Comparison of ENCODE assay signal across 15 mouse cellular contexts in genomic region chr11:57706620-57707019, GRCm38 (mm10).
DNase-seq lines count a peak whose midpoint lies in the region; ATAC-seq and TF ChIP-seq lines count a peak whose summit lies in the region.
"Had no signal": no experiment of that assay in that cellular context is flagged by ENCODE, and none has a peak within 500 bp of the region (broad histone marks: within the 10 kb centered on the region; RNA-seq: fewer than 3 reads in every experiment).

No protein-coding gene starts in this region.

- no peak for TF ChIP-seq POLR2A in MEL (IDR thresholded peaks at IDR 0.05; ENCODE audit: control insufficient read depth in 1 of 2, insufficient read depth in 1 of 2, low read depth in 1 of 2, low read length in 2 of 2, poor library complexity in 1 of 2)
- TF ChIP-seq POLR2A in small intestine, adult 2 months (IDR thresholded peaks at IDR 0.05; ENCODE audit: low read depth, low read length) = no peak

- TF ChIP-seq RAD21 in MEL (IDR thresholded peaks at IDR 0.05; ENCODE audit: low read depth, low read length) = no peak

- H3K79me2 ChIP-seq in MEL (ENCODE audit: control insufficient read depth, insufficient read depth, low read length, poor library complexity) = no peaks in the 10 kb centered on the region

- H3K27ac ChIP-seq in intestine, postnatal 0 days (ENCODE audit: low read depth, low read length) = 0 out of 2 replicates have a peak overlapping the region, but pooled peaks have one; percentile 41
- H3K27ac ChIP-seq in intestine, embryonic 16.5 days (ENCODE audit: low read length) = no peak overlapping the region
- H3K27ac ChIP-seq in MEL (ENCODE audit: control insufficient read depth, low read depth, low read length) = peak overlapping the region; percentile 87
- H3K27ac ChIP-seq in small intestine, adult 2 months (ENCODE audit: insufficient read depth, low read depth, low read length) = peak overlapping the region; percentile 11; the same call in 1 of the 2 replicates
- H3K27ac ChIP-seq in midbrain, embryonic 15.5 days = no peak overlapping the region

- no peak overlapping the region for H3K9ac ChIP-seq in intestine, postnatal 0 days (ENCODE audit: low read depth, low read length)
- H3K9ac ChIP-seq in intestine, embryonic 16.5 days (ENCODE audit: low read depth, low read length) = no peak overlapping the region
- H3K9ac ChIP-seq in MEL (ENCODE audit: control insufficient read depth, low read depth, low read length, poor library complexity, severe bottlenecking) = peak overlapping the region; percentile 23; the same call in 1 of the 2 replicates
- H3K9ac ChIP-seq in midbrain, embryonic 15.5 days = no peak overlapping the region

- no peak for ATAC-seq in intestine, postnatal 0 days
- ATAC-seq in intestine, embryonic 16.5 days = no peak
- no peak for ATAC-seq in midbrain, embryonic 15.5 days (replicated peaks)
- ATAC-seq: activated CD4-positive, CD25-positive, alpha-beta regulatory T cell, adult 4 months; CD4-positive, CD25-positive, alpha-beta regulatory T cell, adult 4 months had no signal

- peak; percentile 25 to 61; a peak in 3 of 4 replicates for TF ChIP-seq EP300 in MEL (IDR thresholded peaks at IDR 0.05; ENCODE audit: low read depth in 1 of 2, low read length in 2 of 2)

- DNase-seq in MEL (ENCODE audit: low read depth, low spot score) (peak; percentile 72), MN1 (ENCODE audit: low spot score) (no peak)
- DNase-seq: cerebellum, adult 11 months; cerebellum, adult 11-12 months; cerebellum, adult 18-20 months; cerebellum, adult 2 months; cerebellum, adult 8-10 months had no signal

- H3K4me1 ChIP-seq in intestine, postnatal 0 days (replicated peaks; ENCODE audit: control insufficient read depth, insufficient read depth, low read length) = peaks cover 3% of the 10 kb centered on the region
- peaks cover 12% of the 10 kb centered on the region for H3K4me1 ChIP-seq in intestine, embryonic 16.5 days (ENCODE audit: control insufficient read depth, insufficient read depth, low read length)
- H3K4me1 ChIP-seq in MEL (ENCODE audit: control insufficient read depth in 1 of 2, insufficient read depth in 2 of 2, low read length in 2 of 2) = peaks cover 29 to 53% of the 10 kb centered on the region in 2 experiments
- peaks cover 50% of the 10 kb centered on the region for H3K4me1 ChIP-seq in small intestine, adult 2 months (ENCODE audit: control insufficient read depth, insufficient read depth, insufficient read length, low read length)
- H3K4me1 ChIP-seq in midbrain, embryonic 15.5 days = 0 out of 2 replicates have a peak, but pooled peaks cover 3% of the 10 kb centered on the region

- H3K27me3 ChIP-seq in intestine, postnatal 0 days (replicated peaks; ENCODE audit: control insufficient read depth, insufficient read depth, low read length) = no peaks in the 10 kb centered on the region
- no peaks in the 10 kb centered on the region for H3K27me3 ChIP-seq in intestine, embryonic 16.5 days (replicated peaks; ENCODE audit: control insufficient read depth, insufficient read depth, low read length)
- H3K27me3 ChIP-seq in MEL (ENCODE audit: control insufficient read depth in 1 of 2, insufficient read depth in 2 of 2, low read length in 2 of 2) = no peaks in the 10 kb centered on the region
- H3K27me3 ChIP-seq in small intestine, adult 2 months (ENCODE audit: control insufficient read depth, insufficient read depth, low read length) = no peaks in the 10 kb centered on the region
- H3K27me3 ChIP-seq in midbrain, embryonic 15.5 days (replicated peaks) = no peaks in the 10 kb centered on the region
- H3K27me3 ChIP-seq: Patski had no signal

- H3K9me3 ChIP-seq in intestine, postnatal 0 days (ENCODE audit: control insufficient read depth) = no peaks in the 10 kb centered on the region
- H3K9me3 ChIP-seq in intestine, embryonic 16.5 days (ENCODE audit: control insufficient read depth, low read length) = peaks cover 9% of the 10 kb centered on the region; the same call in 1 of the 2 replicates
- H3K9me3 ChIP-seq in MEL (replicated peaks; ENCODE audit: insufficient read depth, low read length) = no peaks in the 10 kb centered on the region
- H3K9me3 ChIP-seq in midbrain, embryonic 15.5 days = 0 out of 2 replicates have a peak, but pooled peaks cover 6% of the 10 kb centered on the region
- H3K9me3 ChIP-seq: G1E had no signal

- 79% methylated on average over 1 of the region's 1 CpGs for WGBS in intestine, postnatal 0 days
- WGBS in intestine, embryonic 16.5 days = 82% methylated on average over 1 of the region's 1 CpGs
- WGBS in small intestine, adult 2 months = 75% methylated on average over 1 of the region's 1 CpGs
- WGBS in midbrain, embryonic 15.5 days = 98% methylated on average over 1 of the region's 1 CpGs

- TF ChIP-seq CTCF in intestine, postnatal 0 days (IDR thresholded peaks at IDR 0.05; ENCODE audit: low read depth) = no peak
- TF ChIP-seq CTCF in MEL (IDR thresholded peaks at IDR 0.05 in 2 of 3, conservative IDR thresholded peaks at IDR 0.05 in 1 of 3; ENCODE audit: control insufficient read depth in 1 of 3, insufficient read depth in 1 of 3, low read depth in 2 of 3, low read length in 3 of 3, poor library complexity in 1 of 3, severe bottlenecking in 1 of 3) = no peak
- TF ChIP-seq CTCF in small intestine, adult 2 months (IDR thresholded peaks at IDR 0.05; ENCODE audit: extremely low read depth, insufficient read length, insufficient replicate concordance, low read depth, low read length) = no peak

- no peak overlapping the region for H3K4me2 ChIP-seq in intestine, postnatal 0 days (replicated peaks; ENCODE audit: low read depth)
- H3K4me2 ChIP-seq in intestine, embryonic 16.5 days (ENCODE audit: low read depth, low read length) = no peak overlapping the region
- H3K4me2 ChIP-seq in midbrain, embryonic 15.5 days = no peak overlapping the region

- H3K4me3 ChIP-seq in intestine, postnatal 0 days (ENCODE audit: low read depth, low read length) = no peak overlapping the region
- no peak overlapping the region for H3K4me3 ChIP-seq in intestine, embryonic 16.5 days (ENCODE audit: low read length)
- H3K4me3 ChIP-seq in MEL (ENCODE audit: control insufficient read depth in 1 of 2, insufficient read depth in 1 of 2, low read depth in 2 of 2, low read length in 2 of 2) = peak overlapping the region in 1 of 2 experiments; percentile 9; a peak in 1 of 4 replicates
- no peak overlapping the region for H3K4me3 ChIP-seq in small intestine, adult 2 months (ENCODE audit: low read depth, low read length)
- no peak overlapping the region for H3K4me3 ChIP-seq in midbrain, embryonic 15.5 days

- no peaks in the 10 kb centered on the region for H3K36me3 ChIP-seq in intestine, postnatal 0 days (ENCODE audit: control insufficient read depth, insufficient read depth)
- H3K36me3 ChIP-seq in intestine, embryonic 16.5 days (ENCODE audit: control insufficient read depth, insufficient read depth, low read length) = no peaks in the 10 kb centered on the region
- H3K36me3 ChIP-seq in MEL (ENCODE audit: control insufficient read depth in 1 of 2, insufficient read depth in 2 of 2, low read length in 2 of 2) = peaks cover 0 to 43% of the 10 kb centered on the region in 2 experiments; a peak in 2 of 4 replicates
- H3K36me3 ChIP-seq in small intestine, adult 2 months (ENCODE audit: control insufficient read depth, insufficient read depth, low read length) = 0 out of 2 replicates have a peak, but pooled peaks cover 5% of the 10 kb centered on the region
- H3K36me3 ChIP-seq in midbrain, embryonic 15.5 days (replicated peaks) = no peaks in the 10 kb centered on the region

TF ChIP-seq in MEL, 35 proteins besides CTCF, POLR2A, EP300 and RAD21:
- TF ChIP-seq GABPA (IDR thresholded peaks at IDR 0.05; ENCODE audit: low read depth, low read length) (0 out of 2 replicates have a peak, but pooled peaks have one; percentile 5), HCFC1 (IDR thresholded peaks at IDR 0.05; ENCODE audit: low read depth, low read length) (0 out of 2 replicates have a peak, but pooled peaks have one; percentile 11), ETS1 (IDR thresholded peaks at IDR 0.05; ENCODE audit: low read depth, low read length) (peak; percentile 41; the same call in 1 of the 2 replicates), TCF12 (IDR thresholded peaks at IDR 0.05; ENCODE audit: low read depth, low read length) (0 out of 2 replicates have a peak, but pooled peaks have one; percentile 13), POLR2AphosphoS2 (IDR thresholded peaks at IDR 0.05; ENCODE audit: low read length) (no peak), ZMIZ1 (IDR thresholded peaks at IDR 0.05; ENCODE audit: low read depth, low read length) (no peak), ZKSCAN1 (IDR thresholded peaks at IDR 0.05; ENCODE audit: low read depth, low read length) (no peak)

Comparison
In these comparisons a context has a peak if more than half of its experiments do, and no peak if none do; other contexts are left out.
1. H3K27ac ChIP-seq: peak in intestine, postnatal 0 days (single experiment), MEL (single experiment) and small intestine, adult 2 months (single experiment); none in intestine, embryonic 16.5 days (single experiment) and midbrain, embryonic 15.5 days (single experiment).